Mouse (Mus musculus) naive thymus-derived CD4-positive, alpha-beta T cell, adult 2 months (primary cell): ENCODE measurements around the gene Tshz2.

Experiments used
- DNase-seq: peaks from one replicate; pipeline ENCODE4 v3.0.0-alpha.2; 2011; ENCODE audit warnings: low read depth

Gene Tshz2

DNA sequence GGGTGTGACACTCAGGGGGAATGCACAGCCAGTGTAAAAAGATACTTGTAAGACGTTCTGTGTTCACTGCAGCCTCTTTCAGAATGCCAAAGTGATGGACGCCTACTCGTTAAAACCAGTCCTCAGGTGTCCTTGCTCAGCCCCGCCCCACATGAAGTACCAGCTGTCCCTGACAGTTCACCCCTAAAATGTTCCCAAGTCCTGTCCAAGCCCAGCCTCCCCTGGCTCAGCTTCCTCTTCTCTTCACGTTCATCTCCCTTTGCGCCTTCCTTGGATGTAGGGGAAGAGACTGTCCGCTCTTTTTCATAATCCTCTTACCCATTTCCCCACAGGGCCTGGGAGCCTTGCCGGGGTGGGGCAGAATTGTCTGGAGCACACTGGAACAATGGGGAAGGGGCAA is 374.0 kb downstream of the Tshz2 start:
- DNase-seq: no peak

DNA sequence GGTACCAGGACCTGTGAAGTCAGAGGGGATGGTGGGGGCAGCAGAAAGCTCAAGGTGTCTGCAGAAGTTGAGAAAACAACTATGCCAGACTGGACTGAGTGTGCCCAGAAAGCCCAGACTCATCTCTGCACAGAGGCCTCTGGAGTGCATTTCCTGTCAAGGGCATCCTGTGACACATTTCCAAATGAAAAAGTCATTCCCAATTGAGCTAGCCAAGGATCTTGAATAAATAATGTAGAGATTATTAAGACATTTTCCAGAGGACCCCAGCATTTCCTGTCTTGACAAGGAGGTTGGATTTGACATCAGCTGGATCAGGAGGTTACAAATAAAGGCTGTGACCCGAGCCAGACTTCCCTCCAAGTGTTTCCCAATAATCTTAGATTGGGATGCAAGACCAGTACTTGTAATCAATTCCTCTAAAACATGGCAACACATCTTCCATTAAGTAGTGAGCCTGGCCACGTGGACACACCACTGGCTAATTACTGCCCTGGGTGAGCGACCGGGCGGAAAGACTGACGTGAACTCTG is 374.7 kb downstream of the Tshz2 start:
- DNase-seq: no peak

GRCm38 (mm10) chr2:170009729-170010128 is 376.9 kb downstream of the Tshz2 start:
- no peak for DNase-seq

- no peak for DNase-seq
Measured at GRCm38 (mm10) chr2:170011858-170012257, 379.0 kb downstream of the Tshz2 start.

GRCm38 (mm10) chr2:170017302-170017701 is 384.5 kb downstream of the Tshz2 start:
- no peak for DNase-seq

DNA sequence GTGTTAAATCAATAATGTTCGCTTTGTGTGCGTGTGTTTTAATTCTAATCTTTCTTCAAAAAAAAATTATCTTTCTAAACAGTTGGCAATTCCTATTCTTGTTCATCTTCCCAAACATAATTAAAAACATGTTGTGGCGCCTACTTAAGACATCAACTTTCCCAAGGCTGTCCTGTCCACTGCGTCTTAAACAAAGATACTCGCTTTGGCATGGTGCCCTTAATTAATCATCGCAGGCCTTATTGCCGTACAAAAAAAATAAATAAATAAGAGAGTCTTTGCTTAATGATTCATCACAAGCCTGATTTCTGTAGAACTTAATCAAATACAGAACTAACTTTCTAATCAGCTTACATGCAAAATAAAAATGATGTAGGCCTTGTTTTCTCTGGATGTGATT is 385.1 kb downstream of the Tshz2 start:
- no peak for DNase-seq

DNA sequence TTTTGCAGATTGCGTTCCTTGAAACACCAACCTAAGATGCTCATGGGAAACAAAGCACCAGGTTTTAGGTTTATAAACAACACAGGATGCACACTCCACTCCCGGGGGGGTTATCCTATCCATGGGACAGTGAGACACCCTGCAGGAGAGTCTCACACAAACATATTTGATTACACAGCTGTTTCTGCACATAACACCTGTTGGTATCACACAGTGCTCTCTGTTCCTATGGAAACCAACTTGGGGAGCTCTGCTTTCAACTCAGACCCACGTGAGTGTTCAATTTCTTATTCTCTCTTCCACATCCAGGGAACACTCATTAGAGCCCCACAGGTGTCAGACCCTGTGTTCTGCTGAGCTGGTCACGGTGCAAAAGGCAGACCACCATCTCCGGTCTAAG is 390.1 kb downstream of the Tshz2 start:
- no peak for DNase-seq

DNA sequence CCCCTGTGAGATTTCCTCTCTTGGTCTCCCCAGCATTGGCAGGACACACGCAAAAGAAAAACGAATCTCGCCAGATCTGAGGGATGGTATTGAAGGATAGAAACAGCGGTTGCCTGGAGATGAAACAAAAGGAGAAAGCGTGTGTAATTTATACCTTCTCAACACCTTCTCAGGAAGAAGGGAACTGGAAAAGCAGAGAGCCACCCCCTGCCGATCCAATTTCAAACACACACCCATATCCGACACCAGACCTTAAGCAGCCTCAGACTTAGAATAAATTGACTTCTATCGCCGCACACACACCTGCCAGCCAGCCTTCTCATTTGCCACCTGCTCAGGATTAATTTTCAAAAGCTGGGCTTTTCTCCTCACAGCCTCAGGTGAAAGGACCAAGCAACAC is 390.9 kb downstream of the Tshz2 start:
- no peak for DNase-seq

- peak; percentile 65 for DNase-seq
Measured at GRCm38 (mm10) chr2:170024939-170025338, 392.1 kb downstream of the Tshz2 start.

- no peak for DNase-seq
Measured at GRCm38 (mm10) chr2:170025896-170026295, 393.1 kb downstream of the Tshz2 start.

DNA sequence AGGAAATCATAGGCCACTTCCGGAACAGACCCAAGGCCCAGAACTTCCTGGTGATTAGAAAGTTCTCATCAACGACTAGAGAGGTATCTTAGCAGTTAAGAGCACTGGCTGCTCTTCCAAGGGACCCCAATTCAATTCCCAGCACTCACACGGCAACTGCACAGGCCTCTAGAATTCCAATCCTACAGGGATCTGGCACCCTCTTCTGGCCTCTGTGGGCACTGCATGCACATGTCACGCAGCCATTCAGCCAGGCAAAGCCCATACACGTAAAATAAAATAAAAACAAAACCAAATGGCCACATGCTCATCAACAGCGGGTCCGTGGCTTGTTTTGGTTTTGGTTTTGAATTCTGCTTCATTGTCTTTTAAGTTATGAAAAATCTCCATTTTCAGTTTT is 395.0 kb downstream of the Tshz2 start:
- peak; percentile 13 for DNase-seq

DNA sequence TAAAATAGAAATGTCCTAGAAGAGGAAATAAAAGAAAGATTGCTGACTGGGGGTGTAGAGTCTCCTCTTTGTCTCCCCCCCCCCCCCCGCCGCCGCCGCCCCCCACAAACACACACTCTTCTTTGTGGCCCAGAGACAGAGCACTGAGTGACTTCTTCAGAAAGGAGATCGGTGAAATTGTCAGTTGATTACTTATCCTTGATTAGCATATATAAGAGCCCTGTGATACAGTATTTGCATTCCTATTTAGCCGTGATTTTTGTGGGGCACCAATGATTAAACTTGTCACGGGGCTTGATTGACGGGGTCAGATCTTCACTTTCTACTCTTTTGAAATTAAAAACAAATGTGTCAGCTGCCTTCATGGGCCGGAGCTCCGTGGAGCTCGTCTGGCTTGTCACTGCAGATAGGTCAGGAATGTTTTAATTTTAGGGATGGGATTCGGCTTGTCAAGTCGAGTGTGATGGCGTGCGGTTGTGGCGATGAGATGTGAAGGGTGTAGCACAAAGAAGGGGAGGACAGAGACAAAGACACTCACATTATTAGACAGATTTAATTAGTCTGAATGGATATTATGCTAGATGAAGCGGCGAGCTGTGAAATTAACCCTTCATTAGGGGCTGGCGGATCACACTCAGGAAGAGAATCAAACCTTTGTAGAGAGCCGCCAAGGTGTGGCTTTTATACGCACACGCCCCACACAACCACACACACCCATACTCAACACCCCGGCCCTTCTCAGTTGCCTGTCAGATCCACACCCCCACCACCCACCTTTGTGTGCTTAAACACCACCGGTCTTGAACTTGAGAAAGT is 395.9 kb downstream of the Tshz2 start:
- DNase-seq: no peak

DNA sequence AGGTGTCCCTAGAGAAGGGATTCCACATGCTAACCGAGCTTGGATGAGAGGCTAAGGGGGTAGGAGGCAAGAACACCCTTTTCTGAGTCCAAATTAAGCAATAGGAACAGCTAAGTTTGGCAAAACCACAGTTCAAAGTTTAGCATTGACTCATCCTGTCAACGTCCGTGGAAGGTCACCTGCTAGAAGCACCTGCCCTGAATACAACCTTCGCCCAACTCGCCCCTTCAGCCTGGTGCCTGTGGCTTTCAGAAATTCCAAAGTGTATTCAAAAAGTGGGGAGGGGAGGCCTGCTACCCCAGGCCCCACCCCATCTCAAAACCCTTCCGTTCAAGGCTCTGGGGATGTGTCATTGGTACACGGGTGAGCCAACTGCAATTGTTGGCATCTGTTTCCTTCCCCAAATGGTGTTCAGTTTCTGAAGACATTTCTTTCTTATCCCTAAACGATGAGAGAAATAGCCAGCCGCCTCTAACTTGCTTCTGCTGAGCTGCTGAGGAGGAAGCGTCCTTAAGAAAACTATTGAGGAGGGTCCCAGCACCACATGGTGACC is 396.6 kb downstream of the Tshz2 start:
- DNase-seq: no peak

GRCm38 (mm10) chr2:170031226-170031625 is 398.4 kb downstream of the Tshz2 start:
- DNase-seq: no peak

DNA sequence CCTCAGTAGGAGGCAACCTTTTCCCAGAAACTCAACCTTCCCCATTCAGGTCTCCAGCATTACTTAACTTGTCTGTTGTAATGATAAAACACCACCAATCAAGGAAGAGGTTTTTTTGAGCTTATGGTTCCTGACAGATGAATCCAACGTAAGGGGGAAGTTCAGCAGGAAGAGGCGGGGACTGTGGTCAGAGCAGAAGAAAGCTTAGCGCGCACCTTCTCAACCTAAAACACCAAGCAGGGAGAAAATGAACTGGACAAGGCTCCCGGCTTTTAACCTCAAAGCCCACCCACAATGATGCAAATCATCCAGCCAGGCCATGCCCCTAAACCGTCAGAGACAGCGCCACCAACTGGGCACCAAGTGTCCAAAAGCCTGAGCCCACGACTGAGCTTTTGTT is 399.1 kb downstream of the Tshz2 start:
- no peak for DNase-seq

- no peak for DNase-seq
Measured at GRCm38 (mm10) chr2:170033219-170033618, 400.4 kb downstream of the Tshz2 start.

DNA sequence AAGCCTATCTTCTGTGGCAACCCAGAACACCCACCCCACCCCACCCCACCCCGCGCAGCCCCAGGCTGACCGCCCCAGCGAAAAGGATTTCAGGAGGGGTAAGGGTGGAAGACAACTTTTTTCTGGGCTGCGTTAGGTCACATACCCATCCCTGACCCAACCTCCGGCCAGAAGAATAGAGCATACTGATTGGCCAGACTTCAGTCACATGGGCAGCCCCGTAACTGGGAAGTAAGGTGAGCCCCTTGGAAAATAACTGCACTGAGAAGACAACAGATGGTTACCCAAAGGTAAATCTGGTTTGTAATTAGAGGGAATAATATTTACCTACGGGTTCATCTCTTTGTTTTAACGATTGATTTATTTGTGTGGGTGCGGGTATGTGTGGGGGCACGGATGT is 402.0 kb downstream of the Tshz2 start:
- no peak for DNase-seq

GRCm38 (mm10) chr2:170036791-170037241 is 404.0 kb downstream of the Tshz2 start:
- no peak for DNase-seq

- DNase-seq: no peak
Measured at GRCm38 (mm10) chr2:170037346-170037745, 404.5 kb downstream of the Tshz2 start.

DNA sequence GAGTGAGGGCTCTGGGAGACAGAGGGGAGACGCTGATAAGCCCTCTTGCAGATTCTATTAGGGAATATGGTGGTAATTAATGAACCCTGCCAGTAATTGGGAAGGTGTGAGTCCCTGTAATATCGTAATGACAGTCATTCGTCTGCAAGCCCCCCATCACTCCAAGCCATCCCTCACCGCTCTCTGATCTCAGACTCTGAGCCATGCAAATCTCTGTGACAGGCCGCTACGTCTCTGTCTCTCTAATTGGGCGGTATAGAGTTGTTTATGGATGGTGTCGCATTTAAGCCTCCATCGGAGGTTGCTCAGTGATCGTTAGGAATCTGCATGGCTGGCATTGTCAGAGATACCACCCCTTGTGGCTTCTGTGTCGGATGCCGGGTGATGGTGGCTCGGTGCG is 407.0 kb downstream of the Tshz2 start:
- no peak for DNase-seq

DNA sequence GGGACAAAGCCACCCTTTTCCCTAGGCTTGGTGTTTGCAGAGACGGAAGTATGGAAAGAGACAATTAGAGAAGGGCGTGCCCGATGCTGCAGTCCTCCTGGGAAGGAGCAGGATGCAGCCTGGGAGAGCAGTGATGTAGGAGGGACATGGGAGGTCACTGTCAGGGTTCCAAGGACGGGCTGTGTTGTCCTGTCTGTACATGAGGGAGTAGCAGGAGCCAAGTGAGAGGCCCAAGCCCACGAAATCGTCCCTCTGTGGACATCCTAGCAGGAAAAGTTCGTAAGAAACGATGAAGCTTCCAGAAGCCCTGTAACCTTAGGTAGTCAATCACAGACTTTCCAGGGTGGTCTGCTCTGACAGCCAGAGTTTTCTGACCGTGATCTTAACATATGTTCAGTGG is 408.3 kb downstream of the Tshz2 start:
- no peak for DNase-seq

GRCm38 (mm10) chr2:170042471-170043213 is 409.8 kb downstream of the Tshz2 start:
- DNase-seq: no peak

GRCm38 (mm10) chr2:170043290-170043689 is 410.5 kb downstream of the Tshz2 start:
- DNase-seq: no peak
